Mouse (Mus musculus): Measurements from ENCODE around the gene Spns3. TPM values are rescaled to one million over a fixed set of nuclear protein-coding genes. Genes with fewer than 3 reads are reported as not detected.

Spns3 gene
- total and polyA plus RNA-seq, 2 experiments from 2014 or later, result 0.10 to 0.25 TPM

- 62% methylated on average over 15 of the region's 15 CpGs for WGBS
- no peaks in the 10 kb centered on the region for H3K27me3 ChIP-seq (ENCODE audit: insufficient read depth, low read length)
- no peak overlapping the region for H3K9ac ChIP-seq (replicated peaks; ENCODE audit: low read length)
- H3K4me2 ChIP-seq (ENCODE audit: low read depth, low read length), result no peak overlapping the region
- ATAC-seq, result no peak
- H3K36me3 ChIP-seq (ENCODE audit: insufficient read depth, low read length), result peaks cover 49% of the 10 kb centered on the region
- H3K4me3 ChIP-seq (ENCODE audit: low read length), result no peak overlapping the region
- no peaks in the 10 kb centered on the region for H3K9me3 ChIP-seq (ENCODE audit: low read length)
- DNase-seq (ENCODE audit: low spot score), result no peak
- no peak overlapping the region for H3K27ac ChIP-seq
- TF ChIP-seq CTCF (IDR thresholded peaks at IDR 0.05; ENCODE audit: low read depth), result no peak
- no peaks in the 10 kb centered on the region for H3K4me1 ChIP-seq (ENCODE audit: insufficient read depth, low read length)
These were observed 97.0 kb downstream of the Spns3 start for GRCm38 (mm10) chr11:72453105-72453953.

- DNase-seq (ENCODE audit: low spot score) (no peak), ATAC-seq (no peak)
- H3K4me1 ChIP-seq (ENCODE audit: insufficient read depth, low read length), result no peaks in the 10 kb centered on the region
- H3K9ac ChIP-seq (replicated peaks; ENCODE audit: low read length), result no peak overlapping the region
- no peak for TF ChIP-seq CTCF (IDR thresholded peaks at IDR 0.05; ENCODE audit: low read depth)
- no peaks in the 10 kb centered on the region for H3K27me3 ChIP-seq (ENCODE audit: insufficient read depth, low read length)
- H3K4me2 ChIP-seq (ENCODE audit: low read depth, low read length), result no peak overlapping the region
- H3K4me3 ChIP-seq (ENCODE audit: low read length), result no peak overlapping the region
- H3K27ac ChIP-seq, result no peak overlapping the region
- no peaks in the 10 kb centered on the region for H3K9me3 ChIP-seq (ENCODE audit: low read length)
- H3K36me3 ChIP-seq (ENCODE audit: insufficient read depth, low read length), result peaks cover 60% of the 10 kb centered on the region
- 92% methylated on average over 3 of the region's 3 CpGs for WGBS
These were observed 98.1 kb downstream of the Spns3 start for GRCm38 (mm10) chr11:72452140-72452665.

- Histone ChIP-seq H3K27me3 (ENCODE audit: insufficient read depth, low read length) (no peaks in the 10 kb centered on the region), H3K4me1 (ENCODE audit: insufficient read depth, low read length) (no peaks in the 10 kb centered on the region), H3K9me3 (ENCODE audit: low read length) (no peaks in the 10 kb centered on the region), H3K27ac (no peak overlapping the region), H3K4me2 (ENCODE audit: low read depth, low read length) (no peak overlapping the region), H3K4me3 (ENCODE audit: low read length) (no peak overlapping the region), H3K9ac (replicated peaks; ENCODE audit: low read length) (no peak overlapping the region), H3K36me3 (ENCODE audit: insufficient read depth, low read length) (peaks cover 91% of the 10 kb centered on the region)
- DNase-seq (ENCODE audit: low spot score), result no peak
- ATAC-seq, result no peak
- TF ChIP-seq CTCF (IDR thresholded peaks at IDR 0.05; ENCODE audit: low read depth), result peak; percentile 45
- WGBS, result 84% methylated on average over 8 of the region's 8 CpGs
These were observed 102.8 kb downstream of the Spns3 start for GRCm38 (mm10) chr11:72447475-72447874.

- Histone ChIP-seq H3K4me2 (ENCODE audit: low read depth, low read length) (no peak overlapping the region), H3K9me3 (ENCODE audit: low read length) (no peaks in the 10 kb centered on the region), H3K36me3 (ENCODE audit: insufficient read depth, low read length) (peaks cover 86% of the 10 kb centered on the region), H3K4me1 (ENCODE audit: insufficient read depth, low read length) (peaks cover 7% of the 10 kb centered on the region), H3K4me3 (ENCODE audit: low read length) (no peak overlapping the region), H3K27me3 (ENCODE audit: insufficient read depth, low read length) (no peaks in the 10 kb centered on the region), H3K9ac (replicated peaks; ENCODE audit: low read length) (no peak overlapping the region), H3K27ac (no peak overlapping the region)
- TF ChIP-seq CTCF (IDR thresholded peaks at IDR 0.05; ENCODE audit: low read depth), result peak; percentile 77
- peak; percentile 61 for DNase-seq (ENCODE audit: low spot score)
- 86% methylated on average over 6 of the region's 6 CpGs for WGBS
- ATAC-seq, result no peak
These were observed 103.8 kb downstream of the Spns3 start for GRCm38 (mm10) chr11:72446311-72447105.

Other genes with a start within 250 kb of the Spns3 start
- gene Xaf1, start 248.9 kb downstream of the Spns3 start, total RNA-seq (2014; rRNA removed), result 0.47 and 4.5 TPM in 2 replicates
- 5.5 and 10.0 TPM in 2 replicates for gene Xaf1, start 248.9 kb downstream of the Spns3 start, polyA plus RNA-seq (2015; fragmentation: Nextera tagmentation; extraction: Ambion mirVana)
- gene Fbxo39, start 236.1 kb downstream of the Spns3 start, total RNA-seq (2014; rRNA removed), result 0.42 TPM in 1 of 2 replicates, not detected in the other
- gene Fbxo39, start 236.1 kb downstream of the Spns3 start, polyA plus RNA-seq (2015; fragmentation: Nextera tagmentation; extraction: Ambion mirVana), result not detected in 2 replicates
- gene Tekt1, start 188.1 kb downstream of the Spns3 start, total RNA-seq (2014; rRNA removed), result 2.3 and 5.1 TPM in 2 replicates
- gene Tekt1, start 188.1 kb downstream of the Spns3 start, polyA plus RNA-seq (2015; fragmentation: Nextera tagmentation; extraction: Ambion mirVana), result 8.3 and 9.0 TPM in 2 replicates
- 13.0 and 19.1 TPM in 2 replicates for gene Smtnl2, start 138.8 kb downstream of the Spns3 start, total RNA-seq (2014; rRNA removed)
- 8.7 and 9.7 TPM in 2 replicates for gene Smtnl2, start 138.8 kb downstream of the Spns3 start, polyA plus RNA-seq (2015; fragmentation: Nextera tagmentation; extraction: Ambion mirVana)
- not detected in 2 replicates for gene Ggt6, start 115.0 kb downstream of the Spns3 start, total RNA-seq (2014; rRNA removed)
- gene Ggt6, start 115.0 kb downstream of the Spns3 start, polyA plus RNA-seq (2015; fragmentation: Nextera tagmentation; extraction: Ambion mirVana), result not detected in 2 replicates
- 28.0 and 36.1 TPM in 2 replicates for gene Mybbp1a, start 109.2 kb downstream of the Spns3 start, total RNA-seq (2014; rRNA removed)
- gene Mybbp1a, start 109.2 kb downstream of the Spns3 start, polyA plus RNA-seq (2015; fragmentation: Nextera tagmentation; extraction: Ambion mirVana), result 61.5 and 68.7 TPM in 2 replicates
- 58.5 and 66.0 TPM in 2 replicates for gene Spns2, start 60.6 kb downstream of the Spns3 start, total RNA-seq (2014; rRNA removed)
- 7.0 and 7.2 TPM in 2 replicates for gene Spns2, start 60.6 kb downstream of the Spns3 start, polyA plus RNA-seq (2015; fragmentation: Nextera tagmentation; extraction: Ambion mirVana)
- gene Ube2g1, start 56.8 kb upstream of the Spns3 start, total RNA-seq (2014; rRNA removed), result 32.0 and 40.1 TPM in 2 replicates
- 65.4 and 68.1 TPM in 2 replicates for gene Ube2g1, start 56.8 kb upstream of the Spns3 start, polyA plus RNA-seq (2015; fragmentation: Nextera tagmentation; extraction: Ambion mirVana)
- 42.8 and 45.2 TPM in 2 replicates for gene Ankfy1, start 139.5 kb upstream of the Spns3 start, total RNA-seq (2014; rRNA removed)
- gene Ankfy1, start 139.5 kb upstream of the Spns3 start, polyA plus RNA-seq (2015; fragmentation: Nextera tagmentation; extraction: Ambion mirVana), result 15.5 and 16.0 TPM in 2 replicates
- gene Cyb5d2, start 245.6 kb upstream of the Spns3 start, total RNA-seq (2014; rRNA removed), result 10.9 and 11.8 TPM in 2 replicates
- gene Cyb5d2, start 245.6 kb upstream of the Spns3 start, polyA plus RNA-seq (2015; fragmentation: Nextera tagmentation; extraction: Ambion mirVana), result 8.6 and 8.7 TPM in 2 replicates
- gene Zzef1, start 245.7 kb upstream of the Spns3 start, total RNA-seq (2014; rRNA removed), result 37.1 and 43.2 TPM in 2 replicates
- 9.4 and 10.5 TPM in 2 replicates for gene Zzef1, start 245.7 kb upstream of the Spns3 start, polyA plus RNA-seq (2015; fragmentation: Nextera tagmentation; extraction: Ambion mirVana)